Mouse (Mus musculus): ENCODE data around the gene Psmd9.

The Psmd9 gene

DNA sequence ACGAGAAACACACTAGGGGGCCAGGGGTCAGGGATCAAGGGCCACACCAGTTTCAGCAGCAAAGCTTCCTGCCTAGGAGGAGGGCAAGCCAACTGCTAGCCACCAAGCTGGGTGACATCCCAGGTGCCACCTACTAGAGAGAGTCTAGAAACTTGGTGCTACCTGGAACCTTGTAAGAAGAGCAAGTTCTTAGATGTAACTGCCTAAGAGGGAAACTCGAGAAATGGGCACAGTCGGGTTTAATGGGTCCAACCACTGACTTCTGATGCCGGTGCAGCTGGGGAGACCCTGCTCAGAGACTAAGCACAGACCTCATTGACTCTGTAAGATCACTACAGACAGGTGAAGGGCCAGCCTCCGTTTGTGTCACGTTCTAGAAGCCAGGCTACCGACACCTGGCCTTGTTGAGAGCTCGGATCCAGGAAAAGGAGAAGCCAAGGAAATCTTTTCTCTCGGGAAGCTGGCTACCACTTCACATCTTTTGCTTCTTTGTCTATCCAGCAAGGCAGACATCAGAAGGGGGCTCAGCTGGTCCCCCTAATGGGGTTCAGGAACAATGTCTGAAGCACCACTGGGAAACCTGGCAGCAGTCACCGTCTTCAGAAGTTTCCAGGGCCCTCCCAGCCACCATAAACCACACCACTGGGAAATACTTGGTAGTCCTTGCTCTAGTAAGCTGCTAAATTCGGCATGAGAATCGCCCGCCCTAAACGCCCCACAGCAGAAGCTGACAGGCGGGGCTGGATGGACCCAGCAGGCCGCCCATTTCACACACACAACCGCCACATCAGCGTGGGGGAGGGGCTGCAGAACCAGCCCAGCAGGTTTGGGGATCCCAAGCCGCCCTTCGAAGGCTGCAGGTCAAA, 31.9 kb upstream of the Psmd9 start:
- DNase-seq (ENCODE audit: low read depth, low spot score) = peak; percentile 24

GRCm38 (mm10) chr5:123137910-123138229, 31.3 kb upstream of the Psmd9 start:
- DNase-seq (ENCODE audit: low read depth, low spot score) = no peak

DNA sequence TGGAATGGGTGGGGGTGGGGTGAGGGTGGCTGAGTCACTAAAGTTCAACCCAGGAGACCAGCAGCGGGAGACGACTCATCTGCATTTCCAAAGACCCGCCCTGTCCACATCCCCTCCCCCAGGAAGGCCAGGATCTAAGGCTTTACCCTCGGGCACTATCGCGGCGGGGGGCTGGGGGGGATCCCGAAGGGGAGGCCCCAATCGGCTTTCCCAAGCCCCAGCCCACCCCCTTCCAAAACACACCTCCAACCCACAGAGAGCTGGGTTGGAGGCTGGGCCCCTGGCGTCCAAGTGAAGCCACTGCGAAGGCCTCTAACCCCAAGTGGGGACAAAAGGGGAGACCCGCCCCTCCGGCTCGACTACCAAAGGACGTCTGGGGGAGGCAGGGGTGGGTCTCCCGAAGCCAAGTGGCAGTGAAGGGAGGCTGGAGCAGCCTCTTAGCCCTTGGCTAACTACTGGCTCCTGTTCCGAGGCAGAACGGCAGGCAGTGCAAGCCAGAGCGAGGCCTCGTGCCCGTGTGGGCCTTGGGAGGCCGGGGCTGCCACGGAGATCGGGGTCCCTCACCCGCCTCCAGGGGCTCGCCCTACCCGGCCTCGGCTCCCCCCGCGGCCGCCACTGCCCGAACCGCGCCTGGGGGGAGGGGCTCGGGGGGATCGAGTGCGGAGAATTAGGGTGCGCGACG, 30.8 kb upstream of the Psmd9 start:
- DNase-seq (ENCODE audit: low read depth, low spot score) = peak; percentile 63

GRCm38 (mm10) chr5:123138953-123139721, 30.1 kb upstream of the Psmd9 start:
- DNase-seq (ENCODE audit: low read depth, low spot score) = peak; percentile 81

DNA sequence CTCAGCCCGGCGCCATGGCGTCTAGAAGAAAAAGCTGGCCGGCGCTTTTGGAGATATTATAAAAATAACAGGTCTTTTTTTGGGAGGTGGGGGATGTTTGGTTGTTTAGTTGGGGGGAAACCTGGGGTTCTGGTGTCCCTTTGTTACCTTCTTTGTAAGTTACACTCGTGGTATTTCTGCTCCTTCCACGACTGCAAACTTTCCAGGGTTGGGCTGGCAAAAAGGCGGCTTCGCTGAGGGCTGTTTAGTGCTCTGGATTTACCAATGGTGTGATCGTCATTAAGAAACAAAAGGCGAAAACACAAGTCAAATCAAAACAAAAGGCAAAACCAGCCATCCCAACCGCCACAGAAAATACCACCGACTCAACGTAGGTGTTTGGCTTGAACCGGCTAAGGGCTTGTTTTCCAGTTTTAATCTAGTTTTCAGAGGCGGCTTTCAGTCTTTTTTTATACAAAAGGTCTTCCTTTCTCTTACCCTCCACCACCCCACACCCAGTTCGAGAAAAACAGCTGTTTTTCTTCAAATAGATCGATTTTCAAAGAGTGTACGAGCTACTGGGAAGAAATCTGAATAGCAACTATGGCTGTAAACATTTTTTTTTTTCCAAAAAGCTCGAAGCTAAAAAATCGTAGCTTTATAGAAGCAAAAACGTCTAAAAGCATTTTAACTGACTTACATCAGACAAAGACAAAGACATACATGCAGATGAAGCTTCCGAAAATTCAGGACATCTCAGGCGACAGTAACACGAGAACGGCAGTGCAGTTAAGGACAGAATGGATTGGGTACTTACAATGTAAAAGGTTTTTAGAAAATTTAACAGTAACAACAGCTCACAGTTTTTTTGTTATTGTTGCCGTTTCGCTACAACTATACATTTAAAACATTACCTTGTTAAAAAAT, 29.2 kb upstream of the Psmd9 start:
- peak; percentile 68 for DNase-seq (ENCODE audit: low read depth, low spot score)

- peak; percentile 95 for DNase-seq (ENCODE audit: low read depth, low spot score)
Measured at GRCm38 (mm10) chr5:123140694-123141554, 28.3 kb upstream of the Psmd9 start.

GRCm38 (mm10) chr5:123141555-123142160, 27.6 kb upstream of the Psmd9 start:
- peak; percentile 91 for DNase-seq (ENCODE audit: low read depth, low spot score)

- peak; percentile 69 for DNase-seq (ENCODE audit: low read depth, low spot score)
Measured at GRCm38 (mm10) chr5:123142161-123143157, 26.8 kb upstream of the Psmd9 start, which contains the start of gene Setd1b. TSS of gene Setd1b (plus strand) at chr5:123142193.

DNA sequence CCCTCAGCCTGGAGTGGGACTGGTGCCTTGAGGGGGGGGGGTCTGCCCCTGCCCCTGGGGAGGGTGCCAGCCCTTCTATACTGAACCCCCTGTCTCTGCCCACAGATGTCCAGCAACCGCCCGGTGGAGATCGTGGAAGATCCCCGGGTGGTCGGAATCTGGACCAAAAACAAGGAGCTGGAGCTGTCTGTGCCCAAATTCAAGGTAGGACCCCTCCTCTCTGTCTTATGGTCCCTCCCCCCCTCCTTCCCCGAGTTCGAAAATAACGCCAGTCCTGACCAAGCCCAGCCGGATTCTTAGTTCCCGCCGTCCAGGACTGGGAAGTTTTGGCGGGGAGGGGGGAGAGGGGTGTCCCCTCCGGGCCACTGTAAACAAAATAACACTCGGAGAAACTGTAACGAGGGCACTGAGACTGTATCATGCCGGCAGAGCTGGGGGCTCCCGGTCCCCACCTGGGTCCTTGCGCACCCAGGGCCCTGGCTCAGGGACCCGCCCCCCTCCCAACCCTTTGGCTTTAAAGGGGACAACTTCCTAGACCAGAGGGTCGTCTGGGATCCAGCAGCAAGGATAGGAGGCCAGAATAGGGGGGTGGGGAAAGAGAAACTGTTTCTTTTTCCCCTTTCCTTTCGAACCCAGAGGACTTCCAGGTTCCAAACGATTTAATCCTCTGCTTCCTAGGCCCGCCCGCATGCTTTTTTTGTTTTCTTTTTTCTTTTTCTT, 25.8 kb upstream of the Psmd9 start:
- peak; percentile 53 for DNase-seq (ENCODE audit: low read depth, low spot score)

GRCm38 (mm10) chr5:123143971-123144745, 25.1 kb upstream of the Psmd9 start:
- peak; percentile 35 for DNase-seq (ENCODE audit: low read depth, low spot score)

DNA sequence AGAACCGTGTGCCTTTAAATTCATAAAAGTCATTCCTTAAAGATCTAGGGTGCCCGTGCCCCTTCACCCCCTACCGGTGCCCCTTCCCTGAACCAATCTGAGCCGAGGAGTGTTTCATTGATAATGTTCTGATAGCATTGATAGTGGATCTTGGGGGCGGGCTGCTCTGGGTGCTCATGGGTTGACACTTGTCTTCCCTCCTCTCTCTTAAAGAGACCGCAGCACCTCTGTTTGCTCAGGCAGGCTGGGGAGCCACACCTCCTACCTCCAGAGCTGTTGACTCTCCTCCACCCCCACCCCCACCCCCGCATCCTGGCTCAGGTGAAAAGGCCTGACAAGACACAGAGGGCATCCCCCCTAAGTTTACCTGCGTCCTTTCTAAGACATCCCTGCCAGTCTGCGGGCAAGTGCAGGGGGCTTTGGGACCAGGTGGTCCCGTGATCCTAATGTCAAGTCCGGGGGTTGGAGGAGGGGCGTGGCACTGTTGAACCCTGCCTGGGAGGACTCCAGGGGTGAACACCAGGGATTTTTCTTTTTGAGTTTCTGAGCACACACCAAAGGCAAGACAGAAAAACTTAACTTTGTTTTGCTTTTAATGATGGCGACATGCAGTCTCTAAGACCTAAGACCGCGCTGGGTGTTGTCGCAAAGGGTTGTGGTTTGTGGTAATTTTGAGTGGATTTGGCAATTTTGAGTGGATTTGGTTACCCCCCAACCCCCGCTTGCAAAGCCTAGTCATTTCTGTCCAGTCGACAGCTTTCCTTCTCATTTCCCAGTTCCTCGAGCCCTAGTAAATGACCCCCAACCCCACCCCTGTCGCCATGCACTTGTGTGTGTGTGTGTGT, 24.2 kb upstream of the Psmd9 start:
- no peak for DNase-seq (ENCODE audit: low read depth, low spot score)

GRCm38 (mm10) chr5:123146357-123146756, 22.9 kb upstream of the Psmd9 start:
- DNase-seq (ENCODE audit: low read depth, low spot score) = no peak

- no peak for DNase-seq (ENCODE audit: low read depth, low spot score)
Measured at GRCm38 (mm10) chr5:123147569-123147968, 21.6 kb upstream of the Psmd9 start.

DNA sequence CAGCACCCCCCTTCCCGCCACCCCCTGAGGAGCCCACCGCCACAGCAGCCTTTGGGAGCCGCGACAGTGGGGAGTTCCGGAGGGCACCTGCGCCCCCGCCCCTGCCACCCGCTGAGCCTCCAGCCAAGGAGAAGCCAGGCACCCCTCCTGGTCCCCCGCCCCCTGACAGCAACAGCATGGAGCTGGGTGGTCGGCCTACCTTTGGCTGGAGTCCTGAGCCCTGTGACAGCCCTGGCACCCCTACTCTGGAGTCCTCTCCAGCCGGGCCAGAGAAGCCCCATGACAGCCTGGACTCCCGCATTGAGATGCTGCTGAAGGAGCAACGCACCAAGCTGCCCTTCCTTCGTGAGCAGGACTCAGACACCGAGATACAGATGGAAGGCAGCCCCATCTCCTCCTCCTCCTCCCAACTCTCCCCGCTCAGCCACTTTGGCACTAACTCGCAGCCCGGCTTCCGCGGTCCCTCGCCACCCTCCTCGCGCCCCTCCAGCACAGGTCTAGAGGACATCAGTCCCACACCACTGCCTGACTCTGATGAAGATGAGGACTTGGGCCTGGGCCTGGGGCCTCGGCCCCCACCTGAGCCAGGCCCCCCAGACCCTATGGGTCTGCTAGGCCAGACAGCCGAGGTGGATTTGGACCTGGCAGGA, 21.0 kb upstream of the Psmd9 start:
- DNase-seq (ENCODE audit: low read depth, low spot score) = no peak
